15 mouse cellular contexts compared by ENCODE assay signal in genomic region chr16:10599888-10600740, GRCm38 (mm10). TPM values are rescaled to one million over a fixed set of nuclear protein-coding genes. Genes with fewer than 3 reads are reported as not detected.
DNase-seq lines count a peak whose midpoint lies in the region; ATAC-seq and TF ChIP-seq lines count a peak whose summit lies in the region.
"Had no signal": no experiment of that assay in that cellular context is flagged by ENCODE, and none has a peak within 500 bp of the region (broad histone marks: within the 10 kb centered on the region; RNA-seq: fewer than 3 reads in every experiment).

No protein-coding gene starts in this region.

- no peaks in the 10 kb centered on the region for H3K9me3 ChIP-seq in forebrain, embryonic 11.5 days (ENCODE audit: control insufficient read depth, low read length)
- no peaks in the 10 kb centered on the region for H3K9me3 ChIP-seq in forebrain, embryonic 10.5 days
- H3K9me3 ChIP-seq in hindbrain, embryonic 12.5 days (replicated peaks): no peaks in the 10 kb centered on the region
- H3K9me3 ChIP-seq in midbrain, postnatal 0 days (ENCODE audit: low read length): no peaks in the 10 kb centered on the region

- H3K9ac ChIP-seq in forebrain, embryonic 11.5 days (ENCODE audit: low read length): no peak overlapping the region
- H3K9ac ChIP-seq in hindbrain, embryonic 12.5 days: no peak overlapping the region
- H3K9ac ChIP-seq in midbrain, postnatal 0 days (replicated peaks; ENCODE audit: low read length, poor library complexity, severe bottlenecking): no peak overlapping the region
- H3K9ac ChIP-seq: liver, embryonic 14.5 days had no signal

- H3K27ac ChIP-seq in forebrain, embryonic 11.5 days (ENCODE audit: low read depth, low read length): no peak overlapping the region
- H3K27ac ChIP-seq in forebrain, embryonic 10.5 days: no peak overlapping the region
- H3K27ac ChIP-seq in hindbrain, embryonic 12.5 days: peak overlapping the region; percentile 76
- peak overlapping the region; percentile 67 for H3K27ac ChIP-seq in midbrain, postnatal 0 days (ENCODE audit: low read depth, low read length)
- H3K27ac ChIP-seq: layer of hippocampus, adult 2 months; liver, embryonic 14.5 days had no signal

- TF ChIP-seq CTCF in midbrain, postnatal 0 days (IDR thresholded peaks at IDR 0.05): no peak

- H3K4me2 ChIP-seq in forebrain, embryonic 11.5 days (ENCODE audit: low read depth, low read length, severe bottlenecking): no peak overlapping the region
- H3K4me2 ChIP-seq in hindbrain, embryonic 12.5 days (replicated peaks): no peak overlapping the region
- H3K4me2 ChIP-seq in midbrain, postnatal 0 days (ENCODE audit: low read depth, low read length, poor library complexity, severe bottlenecking): no peak overlapping the region

- no peaks in the 10 kb centered on the region for H3K36me3 ChIP-seq in forebrain, embryonic 11.5 days (ENCODE audit: control insufficient read depth, insufficient read depth, low read length)
- peaks cover 24% of the 10 kb centered on the region for H3K36me3 ChIP-seq in forebrain, embryonic 10.5 days (replicated peaks)
- peaks cover 33% of the 10 kb centered on the region for H3K36me3 ChIP-seq in hindbrain, embryonic 12.5 days
- peaks cover 35% of the 10 kb centered on the region for H3K36me3 ChIP-seq in midbrain, postnatal 0 days (ENCODE audit: insufficient read depth, low read length)

- no peak overlapping the region for H3K4me3 ChIP-seq in forebrain, embryonic 11.5 days (ENCODE audit: low read depth, low read length)
- no peak overlapping the region for H3K4me3 ChIP-seq in forebrain, embryonic 10.5 days
- no peak overlapping the region for H3K4me3 ChIP-seq in hindbrain, embryonic 12.5 days
- no peak overlapping the region for H3K4me3 ChIP-seq in midbrain, postnatal 0 days (ENCODE audit: low read depth, low read length)
- H3K4me3 ChIP-seq: layer of hippocampus, adult 2 months; myocyte had no signal

- no peak for DNase-seq in forebrain, embryonic 11.5 days (ENCODE audit: low spot score)
- no peak for DNase-seq in forebrain, embryonic 10.5 days (ENCODE audit: extremely low spot score, low spot score)
- DNase-seq in brain, adult 2 months (ENCODE audit: low read depth, low spot score): peak; percentile 38
- peak; percentile 72 for DNase-seq in midbrain, postnatal 0 days (ENCODE audit: low spot score)
- no peak for DNase-seq in urinary bladder, postnatal 14 days (ENCODE audit: low spot score)
- DNase-seq in layer of hippocampus, adult 9-10 months (ENCODE audit: low spot score): no peak
- no peak for DNase-seq in spleen, postnatal 4 days (ENCODE audit: low spot score in 2 of 2)
- DNase-seq: cerebellum, adult 9-11 months; kidney, adult 2 months; left cerebral cortex, postnatal 4 days; thymus, postnatal 4 days had no signal

- 70% methylated on average over 5 of the region's 5 CpGs for WGBS in forebrain, embryonic 11.5 days
- WGBS in forebrain, embryonic 10.5 days: 78% methylated on average over 5 of the region's 5 CpGs
- 71% methylated on average over 5 of the region's 5 CpGs for WGBS in hindbrain, embryonic 12.5 days
- WGBS in midbrain, postnatal 0 days: 56% methylated on average over 5 of the region's 5 CpGs

- 0 out of 2 replicates have a peak, but pooled peaks have one; percentile 39 for ATAC-seq in forebrain, embryonic 11.5 days (replicated peaks; ENCODE audit: low FRiP score)
- peak; percentile 75 for ATAC-seq in hindbrain, embryonic 12.5 days (ENCODE audit: low FRiP score)
- peak; percentile 87 for ATAC-seq in midbrain, postnatal 0 days (ENCODE audit: low FRiP score)

- no peaks in the 10 kb centered on the region for H3K27me3 ChIP-seq in forebrain, embryonic 11.5 days (ENCODE audit: control insufficient read depth, insufficient read depth, low read length)
- no peaks in the 10 kb centered on the region for H3K27me3 ChIP-seq in forebrain, embryonic 10.5 days (ENCODE audit: poor library complexity, severe bottlenecking)
- no peaks in the 10 kb centered on the region for H3K27me3 ChIP-seq in hindbrain, embryonic 12.5 days
- no peaks in the 10 kb centered on the region for H3K27me3 ChIP-seq in midbrain, postnatal 0 days (ENCODE audit: insufficient read depth, low read length)

- H3K4me1 ChIP-seq in forebrain, embryonic 11.5 days (replicated peaks; ENCODE audit: control insufficient read depth, insufficient read depth, low read length): no peaks in the 10 kb centered on the region
- H3K4me1 ChIP-seq in forebrain, embryonic 10.5 days: peaks cover 10% of the 10 kb centered on the region
- peaks cover 3% of the 10 kb centered on the region; the same call in 1 of the 2 replicates for H3K4me1 ChIP-seq in hindbrain, embryonic 12.5 days
- H3K4me1 ChIP-seq in midbrain, postnatal 0 days (ENCODE audit: insufficient read depth, low read length): no peaks in the 10 kb centered on the region

RNA-seq across cellular contexts. Expression of gene Clec16a, which starts 55.0 kb away (rescaled TPM):
- 44.6 and 46.3 TPM in 2 replicates for polyA plus RNA-seq in forebrain, embryonic 11.5 days (2014; fragmentation: Nextera tagmentation; extraction: Ambion mirVana)
- 26.0 and 29.7 TPM in 2 replicates for polyA plus RNA-seq in forebrain, embryonic 10.5 days (2016; fragmentation: Nextera tagmentation; extraction: Ambion mirVana)
- polyA plus RNA-seq in hindbrain, embryonic 12.5 days (2016; fragmentation: Nextera tagmentation; extraction: Ambion mirVana): 51.4 and 55.5 TPM in 2 replicates
- total RNA-seq in midbrain, postnatal 0 days (2014; rRNA removed): 63.8 and 65.8 TPM in 2 replicates
- polyA plus RNA-seq in midbrain, postnatal 0 days (2015; fragmentation: Nextera tagmentation; extraction: Ambion mirVana): 58.5 and 69.5 TPM in 2 replicates

RNA-seq across cellular contexts. Expression of gene Dexi, which starts 57.3 kb away (rescaled TPM):
- 23.5 and 25.9 TPM in 2 replicates for polyA plus RNA-seq in forebrain, embryonic 11.5 days (2014; fragmentation: Nextera tagmentation; extraction: Ambion mirVana)
- 14.1 and 14.6 TPM in 2 replicates for polyA plus RNA-seq in forebrain, embryonic 10.5 days (2016; fragmentation: Nextera tagmentation; extraction: Ambion mirVana)
- 22.2 and 27.6 TPM in 2 replicates for polyA plus RNA-seq in hindbrain, embryonic 12.5 days (2016; fragmentation: Nextera tagmentation; extraction: Ambion mirVana)
- total RNA-seq in midbrain, postnatal 0 days (2014; rRNA removed): 24.6 and 38.0 TPM in 2 replicates
- polyA plus RNA-seq in midbrain, postnatal 0 days (2015; fragmentation: Nextera tagmentation; extraction: Ambion mirVana): 16.7 and 18.2 TPM in 2 replicates

Comparison
In these comparisons a context has a peak if more than half of its experiments do, and no peak if none do; other contexts are left out.
1. DNase-seq: peak in brain, adult 2 months (single experiment) and midbrain, postnatal 0 days (single experiment); none in forebrain, embryonic 11.5 days (single experiment), forebrain, embryonic 10.5 days (single experiment), urinary bladder, postnatal 14 days (single experiment), layer of hippocampus, adult 9-10 months (single experiment) and spleen, postnatal 4 days (0 of 2).
2. H3K27ac ChIP-seq: peak in hindbrain, embryonic 12.5 days (single experiment) and midbrain, postnatal 0 days (single experiment); none in forebrain, embryonic 11.5 days (single experiment) and forebrain, embryonic 10.5 days (single experiment).
3. Peak in every context shown above with its lines, with median percentiles within 50 percentile points of each other: ATAC-seq.